Mouse (Mus musculus): ENCODE results near the gene Fam131a.

DNA sequence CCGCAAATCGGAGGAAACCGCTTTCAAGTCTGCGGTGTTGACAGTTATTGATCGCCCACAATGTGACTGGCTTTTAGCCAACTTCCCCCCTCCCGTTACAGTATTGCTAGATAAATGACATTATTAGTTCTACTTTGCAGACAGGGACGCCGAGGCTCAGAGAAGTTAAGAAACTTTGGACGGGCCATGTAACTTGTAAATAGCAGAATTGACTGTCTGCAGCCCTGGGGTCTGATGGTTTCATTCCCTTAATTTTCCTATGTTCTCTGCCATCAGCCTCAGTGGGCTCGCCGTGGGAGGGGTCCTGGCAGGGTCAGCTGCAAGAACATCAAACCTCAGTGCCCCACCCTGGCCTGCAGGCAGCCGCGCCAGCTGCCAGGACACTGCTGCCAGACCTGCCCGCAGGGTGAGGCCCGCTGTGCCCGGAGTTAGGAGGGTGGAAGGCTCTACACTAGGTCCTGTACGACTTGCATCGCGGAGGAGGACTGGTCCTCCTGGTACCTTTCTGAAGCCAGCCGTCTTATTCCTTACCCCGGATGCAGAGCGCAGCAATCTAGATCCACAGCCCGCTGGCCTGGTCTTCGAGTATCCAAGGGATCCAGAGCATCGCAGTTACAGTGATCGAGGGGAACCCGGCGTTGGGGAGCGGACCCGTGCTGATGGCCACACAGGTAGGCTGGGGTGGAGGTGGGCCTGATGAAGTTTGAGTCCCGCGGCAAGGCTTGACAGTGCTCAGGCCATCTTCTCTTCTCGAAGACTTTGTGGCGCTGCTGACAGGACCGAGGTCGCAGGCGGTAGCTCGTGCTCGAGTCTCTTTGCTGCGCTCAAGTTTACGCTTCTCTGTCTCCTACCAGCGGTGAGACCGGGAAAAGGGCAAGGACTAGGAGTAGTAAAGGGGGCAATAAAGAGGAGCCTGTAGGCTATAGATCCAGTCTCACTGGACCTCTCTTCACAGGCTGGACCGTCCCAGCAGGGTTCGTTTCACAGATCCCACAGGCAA is 41.0 kb downstream of the Fam131a start, which contains the start of gene Thpo:
- TF ChIP-seq CTCF (IDR thresholded peaks at IDR 0.05; ENCODE audit: low read depth, low read length) (no peak), POLR2A (IDR thresholded peaks at IDR 0.05; ENCODE audit: borderline replicate concordance, low read depth, low read length) (no peak)
